Mouse (Mus musculus): ENCODE data around the gene Abcb11. TPM values are rescaled to one million over a fixed set of nuclear protein-coding genes. Genes with fewer than 3 reads are reported as not detected.
"Not testable (repeated sequence)": the region's sequence is repeated elsewhere in the genome, so short reads cannot be mapped to it uniquely, and the experiment has no call there.

Abcb11 gene
- under 1 TPM in 1 of 2 experiments, not detected in 1; 0.43 TPM for polyA plus RNA-seq (2017; shearing (Covaris generic))

GRCm38 (mm10) chr2:69342496-69343221, at the start of gene Abcb11:
TSS of gene Abcb11 (minus strand) at chr2:69342616.
- ATAC-seq = no peak

GRCm38 (mm10) chr2:69386118-69386871, 43.9 kb upstream of the Abcb11 start:
- ATAC-seq = no peak

- no peak for ATAC-seq
Measured at GRCm38 (mm10) chr2:69382838-69383237, 40.4 kb upstream of the Abcb11 start.

GRCm38 (mm10) chr2:69381740-69382139, 39.3 kb upstream of the Abcb11 start:
- ATAC-seq = no peak

- peak; percentile 74 for ATAC-seq
Measured at GRCm38 (mm10) chr2:69380281-69380680, 37.9 kb upstream of the Abcb11 start, which contains the start of gene Dhrs9. TSS of gene Dhrs9 (plus strand) at chr2:69380445.

- ATAC-seq = no peak
Measured at GRCm38 (mm10) chr2:69379801-69380200, 37.4 kb upstream of the Abcb11 start.

- ATAC-seq = no peak
Measured at GRCm38 (mm10) chr2:69376780-69377179, 34.4 kb upstream of the Abcb11 start.

- no peak for ATAC-seq
Measured at GRCm38 (mm10) chr2:69365275-69365674, 22.9 kb upstream of the Abcb11 start.

- no peak for ATAC-seq
Measured at GRCm38 (mm10) chr2:69364831-69365230, 22.4 kb upstream of the Abcb11 start.

- ATAC-seq = peak; percentile 100
Measured at GRCm38 (mm10) chr2:69355402-69355801, 13.0 kb upstream of the Abcb11 start.

- ATAC-seq = no peak
Measured at GRCm38 (mm10) chr2:69341506-69341905, 910 bp downstream of the Abcb11 start.

- ATAC-seq = not testable (repeated sequence)
Measured at GRCm38 (mm10) chr2:69331523-69331922, 10.9 kb downstream of the Abcb11 start.

GRCm38 (mm10) chr2:69328509-69329163, 13.8 kb downstream of the Abcb11 start:
- no peak for ATAC-seq

GRCm38 (mm10) chr2:69324881-69325660, 17.3 kb downstream of the Abcb11 start:
- no peak for ATAC-seq

- no peak for ATAC-seq
Measured at GRCm38 (mm10) chr2:69323018-69323417, 19.4 kb downstream of the Abcb11 start.

GRCm38 (mm10) chr2:69321457-69321856, 21.0 kb downstream of the Abcb11 start:
- ATAC-seq = no peak

GRCm38 (mm10) chr2:69311337-69311736, 31.1 kb downstream of the Abcb11 start:
- no peak for ATAC-seq

- ATAC-seq = no peak
Measured at GRCm38 (mm10) chr2:69308136-69308535, 34.3 kb downstream of the Abcb11 start.

GRCm38 (mm10) chr2:69300568-69300967, 41.8 kb downstream of the Abcb11 start:
- ATAC-seq = not testable (repeated sequence)

- no peak for ATAC-seq
Measured at GRCm38 (mm10) chr2:69294508-69294907, 47.9 kb downstream of the Abcb11 start.

- no peak for ATAC-seq
Measured at GRCm38 (mm10) chr2:69288989-69289388, 53.4 kb downstream of the Abcb11 start.

GRCm38 (mm10) chr2:69275875-69276274, 66.5 kb downstream of the Abcb11 start:
- ATAC-seq = no peak
